Mouse (Mus musculus): ENCODE measurements around the gene Zkscan1.
A peak's percentile ranks its signal among the peaks of the same experiment; 100 is the strongest.

Zkscan1 gene

GRCm38 (mm10) chr5:138117199-138118015, 32.5 kb downstream of the Zkscan1 start:
- no peak for DNase-seq (ENCODE audit: low spot score)

GRCm38 (mm10) chr5:138118041-138118440, 33.2 kb downstream of the Zkscan1 start:
- no peak for DNase-seq (ENCODE audit: low spot score)

GRCm38 (mm10) chr5:138132425-138133064, 47.7 kb downstream of the Zkscan1 start:
- no peak for DNase-seq (ENCODE audit: low spot score)

- DNase-seq (ENCODE audit: low spot score) = no peak
Observed at GRCm38 (mm10) chr5:138137257-138137656, 52.4 kb downstream of the Zkscan1 start.

GRCm38 (mm10) chr5:138137935-138138549, 53.2 kb downstream of the Zkscan1 start:
- DNase-seq (ENCODE audit: low spot score) = peak; percentile 15

GRCm38 (mm10) chr5:138138585-138138984, 53.7 kb downstream of the Zkscan1 start:
- DNase-seq (ENCODE audit: low spot score) = no peak

- no peak for DNase-seq (ENCODE audit: low spot score)
Observed at GRCm38 (mm10) chr5:138154390-138154789, 69.5 kb downstream of the Zkscan1 start.

GRCm38 (mm10) chr5:138155443-138155976, 70.6 kb downstream of the Zkscan1 start, which contains the start of gene Zfp113:
TSS of gene Zfp113 (minus strand) at chr5:138155744.
- DNase-seq (ENCODE audit: low spot score) = peak; percentile 94
